Mouse (Mus musculus): ENCODE measurements around the gene Mypop. TPM values are rescaled to one million over a fixed set of nuclear protein-coding genes. Genes with fewer than 3 reads are reported as not detected.

The Mypop gene
- total RNA-seq (2021) = 10 to 100 TPM; 44.9 to 48.3 TPM

DNA sequence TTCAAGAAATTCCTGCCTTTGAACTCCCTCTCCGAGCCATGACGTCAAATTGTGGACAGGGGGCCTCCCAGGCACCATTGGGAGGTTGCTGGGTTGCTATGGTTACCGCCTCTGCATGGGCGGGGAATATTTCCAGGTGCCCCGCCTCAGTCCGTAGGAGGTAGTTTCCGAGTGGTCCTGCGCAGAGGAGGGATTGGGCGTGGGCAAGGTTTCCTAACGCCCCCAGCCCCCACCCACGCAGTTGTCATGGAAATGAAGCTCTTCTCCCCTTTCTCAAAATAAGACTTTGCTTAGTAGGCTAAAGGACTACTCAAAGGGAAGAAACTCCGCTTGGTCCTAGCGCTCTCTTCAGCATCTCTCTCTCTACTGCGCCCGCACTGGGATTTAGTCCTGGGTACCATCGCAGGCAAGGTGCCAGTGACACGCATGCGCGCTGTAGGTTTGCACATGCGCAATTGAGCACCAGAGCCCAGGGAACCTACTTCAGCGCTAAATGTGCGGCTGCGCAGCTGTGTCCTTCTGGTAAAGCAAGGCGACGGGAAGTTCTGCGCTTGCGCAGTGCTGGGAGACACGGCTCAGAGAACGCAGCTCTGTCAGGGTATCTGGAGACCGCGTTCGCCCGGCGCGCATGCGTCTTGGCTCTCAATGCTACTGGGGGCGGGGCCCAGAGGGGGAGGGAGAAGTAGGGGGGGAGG lies at the start of gene Mypop:
Mypop (plus strand) TSS at position 645 of the 695 bp plus-strand sequence.
- DNase-seq (ENCODE audit: extremely low spot score in 1 of 2, low spot score in 1 of 2) = peak; percentile 98 to 99

DNA sequence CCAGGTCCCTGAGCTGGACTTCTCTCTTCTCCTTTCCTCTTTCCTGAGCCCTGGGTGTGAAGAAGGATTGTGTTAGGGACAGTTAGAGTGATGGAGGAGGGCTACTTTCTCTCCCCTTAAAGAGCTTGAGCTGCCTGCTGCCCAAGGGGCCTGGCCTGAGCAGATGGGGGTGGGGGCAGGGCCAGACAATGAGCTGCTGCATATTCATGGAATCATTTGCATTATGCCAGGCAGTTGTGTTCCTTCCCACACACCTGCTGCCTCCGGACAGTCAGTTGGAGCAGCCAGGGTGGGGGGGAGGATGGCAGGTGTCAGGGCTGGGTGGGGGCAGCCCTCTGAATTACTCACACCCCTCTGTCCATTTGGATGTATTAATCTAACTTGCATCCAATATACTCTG lies 48.7 kb upstream of the Mypop start:
- no peak for DNase-seq (ENCODE audit: extremely low spot score in 1 of 2, low spot score in 1 of 2)

DNA sequence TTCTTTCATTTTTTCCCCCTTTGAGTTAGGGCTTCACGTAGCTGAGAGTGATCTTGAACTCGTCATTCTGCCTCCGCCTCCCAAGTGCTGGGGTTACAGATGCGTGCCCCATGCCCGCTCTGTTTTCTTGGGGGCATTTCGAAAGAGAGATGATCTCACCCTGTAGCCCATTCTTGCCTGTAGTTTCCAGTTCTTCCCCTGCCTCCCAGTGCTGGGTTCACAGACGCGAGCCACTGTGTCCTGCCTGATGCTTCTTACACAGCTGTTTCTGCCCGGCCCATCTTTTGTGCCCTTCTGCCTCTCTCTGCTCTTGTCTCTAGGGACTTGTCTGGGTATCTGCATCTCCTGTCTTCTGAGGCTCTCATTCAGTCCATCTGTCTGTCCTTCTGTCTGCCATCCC lies 48.2 kb upstream of the Mypop start:
- DNase-seq (ENCODE audit: extremely low spot score in 1 of 2, low spot score in 1 of 2) = no peak

DNA sequence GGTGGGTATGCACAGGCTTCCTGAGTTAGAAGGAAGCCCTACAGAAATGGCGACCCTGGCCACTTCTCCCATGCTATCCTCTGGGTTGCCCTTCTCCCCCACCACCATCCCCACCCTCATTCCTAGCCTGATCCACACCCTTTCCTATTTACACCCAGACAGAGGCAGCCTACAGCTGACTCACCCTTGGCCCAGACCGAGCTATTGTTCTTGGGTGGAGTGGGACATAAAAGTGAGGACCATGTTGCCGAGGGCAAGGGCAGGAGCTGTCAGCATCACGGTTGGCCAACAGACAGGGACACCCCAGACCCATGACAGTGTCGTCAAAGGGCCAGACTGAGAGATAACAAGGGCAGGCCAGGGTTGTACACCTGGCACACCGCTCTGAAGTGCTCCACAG lies 42.9 kb upstream of the Mypop start:
- DNase-seq (ENCODE audit: extremely low spot score in 1 of 2, low spot score in 1 of 2) = no peak

DNA sequence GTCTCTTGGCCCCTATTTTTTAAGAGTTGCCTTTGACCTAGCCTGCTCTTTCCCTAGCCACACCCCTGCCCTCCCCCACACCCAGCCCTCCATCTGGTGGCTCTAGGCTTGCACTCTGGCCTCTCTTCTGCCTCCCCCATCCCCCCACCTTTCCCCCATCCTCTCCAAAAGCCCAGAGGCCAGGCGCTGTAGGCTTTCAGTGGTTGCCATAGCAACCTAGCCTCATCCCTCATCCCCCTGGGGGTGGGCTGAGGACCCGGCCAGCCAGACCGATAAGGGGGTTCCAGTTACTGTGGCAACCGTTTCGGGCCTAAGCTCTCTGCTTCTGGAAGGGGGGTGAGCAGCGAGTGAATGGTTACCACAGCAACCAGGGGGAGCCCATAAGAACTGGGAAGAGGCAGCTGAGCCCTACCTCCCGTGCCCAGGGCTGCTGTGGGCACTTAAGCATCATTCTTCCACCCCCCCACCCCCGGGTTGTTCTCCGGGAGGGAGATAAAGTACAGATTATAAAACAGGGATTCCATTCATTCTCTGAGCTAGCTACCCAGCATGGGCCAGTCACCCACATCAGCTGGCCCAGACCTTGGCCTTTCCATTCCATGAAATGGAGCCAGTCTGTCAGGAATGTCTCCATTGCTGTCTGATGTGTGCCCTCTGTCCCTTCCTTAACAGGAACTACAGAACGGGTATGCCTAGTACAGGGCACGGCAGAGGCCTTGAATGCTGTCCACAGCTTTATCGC lies 41.1 kb upstream of the Mypop start:
- no peak for DNase-seq (ENCODE audit: extremely low spot score in 1 of 2, low spot score in 1 of 2)

DNA sequence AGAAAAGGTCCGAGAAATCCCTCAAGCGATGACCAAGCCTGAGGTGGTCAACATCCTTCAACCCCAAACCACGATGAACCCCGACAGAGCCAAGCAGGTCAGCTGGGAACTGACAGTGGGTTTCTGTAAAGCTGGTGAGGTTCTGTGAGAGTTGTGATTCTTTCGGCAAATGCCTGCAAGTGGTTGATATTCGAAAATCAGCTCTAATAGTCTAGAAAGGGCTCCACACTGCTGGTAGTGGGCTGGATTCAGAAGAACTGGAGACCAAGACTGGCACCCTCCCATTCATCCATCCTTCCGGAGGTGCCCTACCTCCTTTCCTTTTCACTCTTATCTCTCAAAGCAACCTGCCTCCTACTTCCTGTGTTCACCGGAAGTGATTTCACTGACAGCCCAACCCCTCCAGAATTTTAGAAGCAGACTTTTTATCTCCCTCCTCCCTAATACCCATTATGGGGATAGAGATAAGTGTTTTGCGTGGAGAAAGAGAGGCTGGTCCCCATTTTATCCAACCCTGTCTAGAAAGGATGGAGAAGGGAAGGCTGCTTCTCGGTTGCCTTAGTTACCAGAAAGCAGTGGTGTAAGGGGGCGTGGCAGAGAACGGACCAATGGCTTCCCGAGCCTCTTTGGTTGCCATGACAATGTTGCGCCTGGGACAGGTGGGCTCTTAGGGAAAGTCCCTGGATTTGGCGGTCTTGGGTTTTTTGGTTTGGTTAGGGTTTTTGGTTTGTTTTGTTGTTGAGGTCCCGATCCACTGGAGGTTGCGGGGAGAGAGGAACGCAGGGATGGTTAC lies 40.3 kb upstream of the Mypop start:
- DNase-seq (ENCODE audit: extremely low spot score in 1 of 2, low spot score in 1 of 2) = no peak

- DNase-seq (ENCODE audit: extremely low spot score in 1 of 2, low spot score in 1 of 2) = no peak
Observed at GRCm38 (mm10) chr7:18951397-18951796, 39.6 kb upstream of the Mypop start.

- DNase-seq (ENCODE audit: extremely low spot score in 1 of 2, low spot score in 1 of 2) = peak; percentile 43 to 46
Observed at GRCm38 (mm10) chr7:18957569-18958383, 33.3 kb upstream of the Mypop start.

DNA sequence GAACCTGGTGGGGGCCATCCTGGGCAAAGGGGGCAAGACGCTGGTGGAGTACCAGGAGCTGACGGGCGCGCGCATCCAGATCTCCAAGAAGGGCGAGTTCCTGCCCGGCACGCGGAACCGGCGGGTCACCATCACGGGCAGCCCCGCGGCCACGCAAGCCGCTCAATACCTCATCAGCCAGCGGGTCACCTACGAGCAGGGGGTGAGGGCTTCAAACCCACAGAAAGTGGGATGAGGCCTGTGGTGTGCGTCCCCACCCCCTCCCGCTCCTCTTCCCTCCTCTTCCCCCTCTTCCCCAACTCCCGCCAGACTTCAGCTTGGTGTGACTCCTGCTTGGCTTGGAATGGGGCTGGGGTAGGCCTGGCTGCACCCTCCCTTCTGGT lies 32.7 kb upstream of the Mypop start:
- no peak for DNase-seq (ENCODE audit: extremely low spot score in 1 of 2, low spot score in 1 of 2)

- DNase-seq (ENCODE audit: extremely low spot score in 1 of 2, low spot score in 1 of 2) = no peak
Observed at GRCm38 (mm10) chr7:18959446-18959845, 31.6 kb upstream of the Mypop start.

- DNase-seq (ENCODE audit: extremely low spot score in 1 of 2, low spot score in 1 of 2) = no peak
Observed at GRCm38 (mm10) chr7:18962171-18962792, 28.8 kb upstream of the Mypop start.

- DNase-seq (ENCODE audit: extremely low spot score in 1 of 2, low spot score in 1 of 2) = no peak
Observed at GRCm38 (mm10) chr7:18962795-18963194, 28.2 kb upstream of the Mypop start.

DNA sequence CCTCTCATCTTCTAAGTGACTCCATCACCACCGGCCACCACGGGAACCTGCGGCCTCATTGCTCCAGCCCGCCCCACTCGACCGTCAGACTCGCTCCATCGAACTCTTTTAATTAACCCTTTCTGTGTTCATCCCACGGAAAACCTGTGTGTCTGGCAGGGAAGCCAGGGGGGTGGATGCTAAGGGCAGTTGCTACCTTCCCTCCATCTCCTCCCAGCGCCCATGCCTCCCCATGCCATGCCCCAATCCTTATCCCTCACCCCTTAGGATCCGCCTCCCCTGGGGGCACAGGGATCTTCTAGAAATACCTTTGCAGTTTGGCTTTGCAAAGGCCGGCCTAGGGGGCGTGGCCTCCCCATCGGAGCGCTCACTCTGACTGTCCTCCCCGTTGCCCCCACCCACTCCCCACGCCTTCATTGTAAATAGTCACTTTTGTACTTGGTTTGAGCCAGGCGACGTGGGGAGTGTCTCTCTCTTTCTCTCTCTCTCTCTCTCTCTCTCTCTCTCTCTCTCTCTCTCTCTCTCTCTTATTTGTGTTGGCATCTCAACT lies 27.7 kb upstream of the Mypop start:
- DNase-seq (ENCODE audit: extremely low spot score in 1 of 2, low spot score in 1 of 2) = no peak

GRCm38 (mm10) chr7:18965312-18965711 lies 25.7 kb upstream of the Mypop start:
- no peak for DNase-seq (ENCODE audit: extremely low spot score in 1 of 2, low spot score in 1 of 2)

DNA sequence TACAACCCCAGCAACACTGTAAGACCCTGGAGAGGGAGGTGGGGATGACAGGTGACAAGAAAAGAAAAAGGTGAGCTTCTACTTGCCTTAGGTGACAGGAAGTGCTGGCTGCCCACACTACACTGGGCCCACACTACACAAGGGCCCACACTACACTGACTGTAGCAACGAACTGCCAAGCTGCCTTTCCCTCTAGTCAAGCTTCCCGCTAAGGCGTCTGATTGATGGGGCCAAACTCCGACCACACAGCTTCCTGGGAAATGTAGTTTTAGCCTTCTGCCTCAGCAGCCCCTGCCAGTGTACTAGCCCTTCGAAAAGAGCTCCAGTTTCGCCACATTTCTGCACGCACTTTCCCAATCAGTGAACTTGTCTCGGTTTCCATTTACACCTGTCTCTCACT lies 23.4 kb upstream of the Mypop start:
- no peak for DNase-seq (ENCODE audit: extremely low spot score in 1 of 2, low spot score in 1 of 2)

- DNase-seq (ENCODE audit: extremely low spot score in 1 of 2, low spot score in 1 of 2) = no peak
Observed at GRCm38 (mm10) chr7:18970956-18971355, 20.1 kb upstream of the Mypop start.

DNA sequence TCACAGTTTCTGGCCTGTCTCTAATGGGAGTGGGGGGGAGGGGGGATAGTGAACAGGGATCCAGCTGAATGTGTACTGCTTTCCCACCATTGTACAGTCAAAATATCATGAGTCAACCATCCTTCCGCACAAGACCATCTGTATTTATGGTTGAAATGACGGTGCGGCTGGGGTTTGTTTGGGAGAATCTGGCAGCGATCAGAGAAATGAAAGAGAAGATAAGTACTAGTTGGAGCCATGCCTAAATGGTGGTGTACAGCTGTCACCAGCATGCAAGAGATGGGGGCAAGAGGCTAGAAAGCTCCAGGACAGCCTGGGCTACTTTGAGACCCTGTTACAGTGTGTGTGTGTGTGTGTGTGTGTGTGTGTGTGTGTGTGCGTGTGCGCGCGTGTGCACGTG lies 12.7 kb upstream of the Mypop start:
- no peak for DNase-seq (ENCODE audit: extremely low spot score in 1 of 2, low spot score in 1 of 2)

GRCm38 (mm10) chr7:18986503-18986902 lies 4.5 kb upstream of the Mypop start:
- DNase-seq (ENCODE audit: extremely low spot score in 1 of 2, low spot score in 1 of 2) = no peak

DNA sequence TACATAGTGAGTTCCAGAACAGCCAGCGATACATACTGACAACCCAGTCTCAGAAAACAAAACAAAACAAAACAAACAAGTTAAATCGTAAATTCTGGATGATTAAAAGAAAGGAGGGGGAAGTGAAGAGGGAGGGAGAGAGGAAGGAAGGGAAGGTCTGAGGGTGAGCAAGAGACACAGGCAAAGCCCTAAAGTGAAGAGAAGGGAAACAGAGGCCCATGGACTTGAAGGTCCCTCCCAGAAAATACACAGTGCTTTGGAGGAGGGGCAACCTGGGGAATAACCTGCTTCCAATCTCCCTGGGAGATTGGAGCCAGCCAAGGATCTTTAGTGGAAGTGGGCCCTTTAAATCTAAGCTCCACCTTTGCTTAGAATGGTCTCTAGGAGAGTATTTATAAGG lies 3.9 kb upstream of the Mypop start, which contains the start of gene Nanos2:
Nanos2 (plus strand) TSS at position 301 of the 400 bp plus-strand sequence.
- DNase-seq (ENCODE audit: extremely low spot score in 1 of 2, low spot score in 1 of 2) = no peak

GRCm38 (mm10) chr7:18987747-18988146 lies 3.3 kb upstream of the Mypop start:
- DNase-seq (ENCODE audit: extremely low spot score in 1 of 2, low spot score in 1 of 2) = no peak

Data from layer of hippocampus, postnatal 25 days (tissue).